ENCODE assay signal across 9 mouse cellular contexts in the genomic region with DNA sequence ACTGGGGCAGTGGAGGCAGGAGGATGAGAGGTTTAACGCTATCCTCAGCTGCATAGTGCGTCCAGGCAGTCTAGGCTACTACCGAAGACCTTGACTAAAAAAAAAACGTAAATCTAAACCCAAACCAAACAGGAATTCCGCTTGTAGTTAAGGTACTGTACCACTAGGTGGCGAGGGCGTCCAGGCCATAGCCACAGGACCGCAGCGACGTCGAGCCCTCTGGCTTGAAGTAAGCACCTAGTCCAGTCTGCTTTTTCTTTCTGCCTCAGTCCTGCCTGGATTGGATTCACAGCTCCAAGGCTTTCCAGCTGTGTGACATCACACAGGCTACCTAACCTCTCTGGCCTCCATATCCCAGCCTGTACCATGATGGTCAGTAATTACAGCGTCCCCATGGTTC. TPM values are rescaled to one million over a fixed set of nuclear protein-coding genes. Genes with fewer than 3 reads are reported as not detected.
DNase-seq lines count a peak whose midpoint lies in the region; ATAC-seq lines count a peak whose summit lies in the region.
"Had no signal": no experiment of that assay in that cellular context is flagged by ENCODE, and none has a peak within 500 bp of the region (broad histone marks: within the 10 kb centered on the region; RNA-seq: fewer than 3 reads in every experiment).

No protein-coding gene starts in this region.

- no peaks in the 10 kb centered on the region for H3K4me1 ChIP-seq in midbrain, embryonic 14.5 days (ENCODE audit: control insufficient read depth, insufficient read depth, low read length)
- peaks cover 7% of the 10 kb centered on the region for H3K4me1 ChIP-seq in midbrain, embryonic 16.5 days (ENCODE audit: control insufficient read depth, insufficient read depth, low read length)

- no peak overlapping the region for H3K9ac ChIP-seq in midbrain, embryonic 14.5 days (replicated peaks; ENCODE audit: low read length)
- H3K9ac ChIP-seq in midbrain, embryonic 16.5 days (ENCODE audit: low read depth, low read length): no peak overlapping the region
- H3K9ac ChIP-seq: limb, embryonic 12.5 days had no signal

- H3K27ac ChIP-seq in midbrain, embryonic 14.5 days (replicated peaks; ENCODE audit: low read depth, low read length): no peak overlapping the region
- no peak overlapping the region for H3K27ac ChIP-seq in midbrain, embryonic 16.5 days (ENCODE audit: low read length)
- H3K27ac ChIP-seq: limb, embryonic 12.5 days had no signal

- H3K9me3 ChIP-seq in midbrain, embryonic 14.5 days (ENCODE audit: control insufficient read depth, low read length): no peaks in the 10 kb centered on the region
- no peaks in the 10 kb centered on the region for H3K9me3 ChIP-seq in midbrain, embryonic 16.5 days (replicated peaks; ENCODE audit: control insufficient read depth, low read length, poor library complexity, severe bottlenecking)

- no peaks in the 10 kb centered on the region for H3K27me3 ChIP-seq in midbrain, embryonic 14.5 days (ENCODE audit: control insufficient read depth, insufficient read depth, low read length)
- H3K27me3 ChIP-seq in midbrain, embryonic 16.5 days (ENCODE audit: control insufficient read depth, insufficient read depth, low read depth, low read length): no peaks in the 10 kb centered on the region

- H3K36me3 ChIP-seq in midbrain, embryonic 14.5 days (ENCODE audit: control insufficient read depth, insufficient read depth, low read length): no peaks in the 10 kb centered on the region
- no peaks in the 10 kb centered on the region for H3K36me3 ChIP-seq in midbrain, embryonic 16.5 days (ENCODE audit: control insufficient read depth, insufficient read depth, low read length)
- H3K36me3 ChIP-seq: limb, embryonic 12.5 days had no signal

- no peak overlapping the region for H3K4me3 ChIP-seq in midbrain, embryonic 14.5 days (replicated peaks; ENCODE audit: low read depth, low read length)
- H3K4me3 ChIP-seq in midbrain, embryonic 16.5 days (ENCODE audit: low read depth, low read length): no peak overlapping the region
- H3K4me3 ChIP-seq: limb, embryonic 12.5 days had no signal

- no peak for DNase-seq in cerebellum, postnatal 4 days (ENCODE audit: low spot score in 2 of 2)
- DNase-seq in midbrain, embryonic 14.5 days: peak; percentile 67
- peak; percentile 93 for DNase-seq in brain, adult 2 months (ENCODE audit: low read depth, low spot score)
- peak; percentile 48 to 69 for DNase-seq in kidney, postnatal 4 days
- DNase-seq in retina, postnatal 1 day: peak; percentile 68

- no peak overlapping the region for H3K4me2 ChIP-seq in midbrain, embryonic 14.5 days (ENCODE audit: low read length)
- H3K4me2 ChIP-seq in midbrain, embryonic 16.5 days (ENCODE audit: low read length): no peak overlapping the region
- H3K4me2 ChIP-seq: limb, embryonic 12.5 days had no signal

- peak; percentile 54; the same call in 1 of the 2 replicates for ATAC-seq in cerebellum, adult (ENCODE audit: insufficient number of reproducible peaks, low FRiP score, low TSS enrichment)
- ATAC-seq in midbrain, embryonic 14.5 days (ENCODE audit: low FRiP score, low TSS enrichment): no peak
- no peak for ATAC-seq in midbrain, embryonic 16.5 days
- ATAC-seq in erythroid progenitor cell, adult 5-6 weeks (replicated peaks; ENCODE audit: low FRiP score, poor library complexity, severe bottlenecking): peak; percentile 68

- WGBS in midbrain, embryonic 14.5 days: 16% methylated on average over 12 of the region's 12 CpGs
- 12% methylated on average over 12 of the region's 12 CpGs for WGBS in midbrain, embryonic 16.5 days

RNA-seq across cellular contexts. Expression of gene Pacsin1, which starts 5.1 kb away (rescaled TPM):
- polyA plus RNA-seq in midbrain, embryonic 14.5 days (2014; fragmentation: Nextera tagmentation; extraction: Ambion mirVana): 33.0 and 42.1 TPM in 2 replicates
- 58.9 and 67.7 TPM in 2 replicates for polyA plus RNA-seq in midbrain, embryonic 16.5 days (2015; fragmentation: Nextera tagmentation; extraction: Ambion mirVana)
- total RNA-seq in erythroid progenitor cell, adult 5-6 weeks (2015; ENCODE audit: low replicate concordance): not detected in 2 replicates
- total RNA-seq in erythroid progenitor cell, adult 5-6 weeks (2017; ENCODE audit: low replicate concordance): not detected in 2 replicates

RNA-seq across cellular contexts. Expression of gene Rps10, which starts 13.7 kb away (rescaled TPM):
- polyA plus RNA-seq in midbrain, embryonic 14.5 days (2014; fragmentation: Nextera tagmentation; extraction: Ambion mirVana): 563 and 615 TPM in 2 replicates
- polyA plus RNA-seq in midbrain, embryonic 16.5 days (2015; fragmentation: Nextera tagmentation; extraction: Ambion mirVana): 400 and 420 TPM in 2 replicates
- total RNA-seq in erythroid progenitor cell, adult 5-6 weeks (2015; ENCODE audit: low replicate concordance): 648 and 718 TPM in 2 replicates
- 440 and 463 TPM in 2 replicates for total RNA-seq in erythroid progenitor cell, adult 5-6 weeks (2017; ENCODE audit: low replicate concordance)

RNA-seq across cellular contexts. Expression of gene RPS10-NUDT3, which starts 15.1 kb away (rescaled TPM):
- polyA plus RNA-seq in midbrain, embryonic 14.5 days (2014; fragmentation: Nextera tagmentation; extraction: Ambion mirVana): not detected in 2 replicates
- not detected in 2 replicates for polyA plus RNA-seq in midbrain, embryonic 16.5 days (2015; fragmentation: Nextera tagmentation; extraction: Ambion mirVana)
- total RNA-seq in erythroid progenitor cell, adult 5-6 weeks (2015; ENCODE audit: low replicate concordance): not detected in 2 replicates
- 12.3 TPM in 1 of 2 replicates, not detected in the other for total RNA-seq in erythroid progenitor cell, adult 5-6 weeks (2017; ENCODE audit: low replicate concordance)
- polyA plus RNA-seq: limb, embryonic 12.5 days had no signal

RNA-seq across cellular contexts. Expression of gene Nudt3, which starts 26.9 kb away (rescaled TPM):
- polyA plus RNA-seq in midbrain, embryonic 14.5 days (2014; fragmentation: Nextera tagmentation; extraction: Ambion mirVana): 117 and 224 TPM in 2 replicates
- 246 and 248 TPM in 2 replicates for polyA plus RNA-seq in midbrain, embryonic 16.5 days (2015; fragmentation: Nextera tagmentation; extraction: Ambion mirVana)
- total RNA-seq in erythroid progenitor cell, adult 5-6 weeks (2015; ENCODE audit: low replicate concordance): 11.3 and 21.6 TPM in 2 replicates
- 20.7 and 43.1 TPM in 2 replicates for total RNA-seq in erythroid progenitor cell, adult 5-6 weeks (2017; ENCODE audit: low replicate concordance)

Comparison
In these comparisons a context has a peak if more than half of its experiments do, and no peak if none do; other contexts are left out.
1. ATAC-seq: peak in cerebellum, adult (single experiment) and erythroid progenitor cell, adult 5-6 weeks (single experiment); none in midbrain, embryonic 14.5 days (single experiment) and midbrain, embryonic 16.5 days (single experiment).
2. DNase-seq: peak in midbrain, embryonic 14.5 days (single experiment), brain, adult 2 months (single experiment), kidney, postnatal 4 days (2 of 2) and retina, postnatal 1 day (single experiment); none in cerebellum, postnatal 4 days (0 of 2).